Mouse (Mus musculus): ENCODE measurements around the gene Plekho2.

Gene Plekho2

GRCm38 (mm10) chr9:65531283-65531682 lies 48.6 kb downstream of the Plekho2 start:
- WGBS: 95% methylated on average over 5 of the region's 5 CpGs

GRCm38 (mm10) chr9:65529659-65530058 lies 50.2 kb downstream of the Plekho2 start:
- 83% methylated on average over 8 of the region's 8 CpGs for WGBS

- 79% methylated on average over 6 of the region's 6 CpGs for WGBS
These were observed 51.3 kb downstream of the Plekho2 start for GRCm38 (mm10) chr9:65528417-65529038.

- WGBS: 79% methylated on average over 10 of the region's 10 CpGs
These were observed 54.2 kb downstream of the Plekho2 start for GRCm38 (mm10) chr9:65525445-65526195.

GRCm38 (mm10) chr9:65523611-65524364 lies 56.1 kb downstream of the Plekho2 start:
- WGBS: 23% methylated on average over 14 of the region's 14 CpGs

- WGBS: 13% methylated on average over 11 of the region's 11 CpGs
These were observed 59.3 kb downstream of the Plekho2 start for GRCm38 (mm10) chr9:65520505-65520876.

- 16% methylated on average over 25 of the region's 25 CpGs for WGBS
These were observed 59.9 kb downstream of the Plekho2 start, which contains the start of gene Ankdd1a for GRCm38 (mm10) chr9:65519807-65520504. Gene Ankdd1a (minus strand): TSS chr9:65520193.

GRCm38 (mm10) chr9:65514851-65515261 lies 65.0 kb downstream of the Plekho2 start:
- 61% methylated on average over 3 of the region's 3 CpGs for WGBS

GRCm38 (mm10) chr9:65514431-65514830 lies 65.4 kb downstream of the Plekho2 start:
- 85% methylated on average over 8 of the region's 8 CpGs for WGBS

- 93% methylated on average over 3 of the region's 3 CpGs for WGBS
These were observed 67.3 kb downstream of the Plekho2 start for GRCm38 (mm10) chr9:65512520-65512919.

GRCm38 (mm10) chr9:65508449-65508848 lies 71.4 kb downstream of the Plekho2 start:
- WGBS: 66% methylated on average over 7 of the region's 7 CpGs

- WGBS: 84% methylated on average over 21 of the region's 21 CpGs
These were observed 76.9 kb downstream of the Plekho2 start for GRCm38 (mm10) chr9:65502721-65503505.

Measured in cerebral cortex, adult 2 months (tissue).